Mouse (Mus musculus) megakaryocyte, embryonic 14.5 days (primary cell): ENCODE measurements at regions not wholly inside any gene's neighbourhood (a gene's known extent, or its start where the extent isn't known, plus 50 kb on each side); places are given as distances from the start of the nearest gene placed in this dataset.

Source experiments
- FLI1 ChIP-seq: IDR thresholded peaks from 2 replicates; pipeline ENCODE4 v1.6.1; 2012; ENCODE audit warnings: low read length, inconsistent platforms, mixed read lengths
- GATA1 ChIP-seq: IDR thresholded peaks from 3 replicates; pipeline ENCODE4 v1.6.1; 2012; ENCODE audit warnings: mixed read lengths, low read length, inconsistent platforms, borderline replicate concordance

DNA sequence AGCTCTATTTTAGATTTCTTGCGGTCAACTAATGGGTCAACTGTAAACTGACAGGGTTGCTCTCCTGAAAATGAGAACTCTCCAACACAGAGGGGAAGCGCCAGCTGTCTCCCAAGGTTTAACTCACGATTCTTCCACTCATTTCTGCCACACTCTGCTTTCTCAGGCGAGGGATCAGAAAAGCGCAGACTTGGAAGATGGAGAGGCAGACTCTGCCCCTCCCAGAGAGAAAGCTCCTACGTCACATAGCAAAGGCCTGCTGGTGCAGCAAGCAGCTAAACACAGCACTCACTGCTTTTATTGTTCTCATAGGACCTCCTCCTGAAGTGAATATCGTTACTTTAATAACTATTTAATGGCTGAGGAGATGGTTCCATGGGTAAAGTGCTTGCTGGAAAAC is 73.6 kb upstream of the Sh3bp4 start:
- TF ChIP-seq GATA1 (no peak), FLI1 (no peak)
